Mouse (Mus musculus) T-helper 2 cell (primary cell): ENCODE results near the gene Synrg.

ENCODE experiments used
- in situ Hi-C: fragments of 300-600 bp; cut with MboI, MseI; formaldehyde crosslinking; loops from one replicate; pipeline ENCODE4 v1.15.1; 2025; ENCODE audit warnings: high pct_unique_total_duplicates

The Synrg gene

GRCm38 (mm10) chr11:83963991-83964921, at the start of gene Synrg:
Gene Synrg (plus strand): TSS chr11:83964428.
- in situ Hi-C loops = no loop called here

- in situ Hi-C loops = loop anchor here (10.0 kb wide), 1 partner anchor 110 kb away; no protein-coding TSS in a partner anchor
These were observed 49.7 kb upstream of the Synrg start for GRCm38 (mm10) chr11:83914501-83914900.

GRCm38 (mm10) chr11:83922600-83922999, 41.6 kb upstream of the Synrg start:
- in situ Hi-C loops = no loop called here

DNA sequence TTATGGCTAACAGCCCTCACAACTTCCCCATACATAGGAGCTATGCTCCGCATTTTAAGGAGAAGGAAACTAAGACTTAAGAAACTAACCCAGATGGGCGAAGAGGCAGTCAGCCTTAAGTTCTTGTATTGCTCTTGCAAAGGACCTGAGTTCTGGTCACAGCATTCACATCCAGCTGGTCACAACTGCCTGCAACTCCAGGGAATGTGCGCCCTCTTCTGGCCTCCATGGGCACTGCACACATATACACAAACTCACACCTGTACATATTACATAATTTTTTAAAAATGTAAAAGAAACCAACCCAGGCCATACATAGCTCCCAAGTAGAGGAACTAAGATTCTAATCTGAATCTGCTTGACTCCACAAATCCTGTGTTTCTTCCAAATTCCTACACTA, 37.1 kb upstream of the Synrg start:
- in situ Hi-C loops = no loop called here

GRCm38 (mm10) chr11:83932506-83933106, 31.6 kb upstream of the Synrg start:
- in situ Hi-C loops = no loop called here

DNA sequence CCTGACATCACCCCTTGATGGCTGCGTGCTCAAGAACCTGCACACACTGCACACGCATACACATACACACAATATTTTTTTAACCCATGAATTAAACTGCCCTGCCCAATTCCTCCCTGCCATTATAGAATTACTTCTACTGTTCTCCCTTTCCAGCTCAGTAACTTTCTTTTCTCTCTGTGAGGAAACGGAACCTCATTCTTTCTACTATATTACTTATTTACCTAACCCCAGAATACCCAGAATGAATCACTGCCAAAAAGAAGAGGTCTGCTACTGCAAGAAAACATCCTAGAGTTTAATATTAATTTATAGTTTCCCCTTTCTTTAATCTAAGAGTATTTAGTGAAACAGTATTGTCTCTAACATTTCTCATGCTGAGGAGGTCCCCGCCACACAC, 30.9 kb upstream of the Synrg start:
- in situ Hi-C loops = no loop called here

- in situ Hi-C loops = no loop called here
These were observed 28.1 kb upstream of the Synrg start for GRCm38 (mm10) chr11:83935986-83936665.

- in situ Hi-C loops = no loop called here
These were observed 25.7 kb upstream of the Synrg start for GRCm38 (mm10) chr11:83938556-83938955.

DNA sequence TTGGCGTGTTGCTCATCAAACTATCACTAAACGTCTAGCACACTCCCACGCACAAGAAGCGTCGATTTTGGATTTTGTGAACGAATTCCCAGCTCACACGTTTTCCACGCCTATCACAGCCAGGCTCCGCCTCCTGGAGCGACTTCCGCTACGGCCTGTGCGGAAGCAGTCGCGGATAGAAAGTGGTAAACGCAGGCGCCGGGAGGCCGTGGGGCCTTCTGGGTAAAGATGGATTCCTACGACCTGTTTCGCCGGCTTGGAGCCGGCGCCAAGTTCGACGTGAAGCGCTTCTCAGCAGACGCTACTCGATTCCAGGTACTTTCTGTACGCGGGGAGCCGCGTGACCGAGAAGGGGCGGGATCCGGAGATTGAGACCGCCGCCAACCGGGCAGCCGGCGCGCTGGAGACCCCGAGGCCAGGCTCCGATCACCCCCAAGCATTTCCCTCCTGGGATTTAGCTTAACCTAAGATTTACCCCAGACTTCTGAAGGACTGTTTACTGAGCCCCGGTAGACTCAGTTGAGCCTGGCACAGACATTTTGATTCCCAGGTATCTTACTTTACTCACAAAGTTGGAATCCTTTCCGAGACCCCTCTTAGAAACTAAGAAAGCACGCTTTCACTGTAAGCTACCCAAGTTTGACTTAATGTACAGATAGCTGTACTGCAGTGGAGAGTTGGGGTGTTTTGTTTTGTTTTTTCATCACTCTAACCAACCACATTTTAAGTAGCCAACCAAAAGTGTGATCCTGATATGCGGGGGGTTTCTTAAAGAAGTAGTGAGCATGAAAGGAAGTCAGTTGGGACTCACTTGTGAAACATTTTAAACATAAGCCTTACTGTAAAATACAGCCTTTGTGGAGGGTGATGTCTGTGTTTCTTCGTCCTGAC, 22.0 kb upstream of the Synrg start, which contains the start of gene Ddx52:
Gene Ddx52, plus strand, starts transcription at position 113 of the 891 bp plus-strand sequence.
- in situ Hi-C loops = no loop called here

DNA sequence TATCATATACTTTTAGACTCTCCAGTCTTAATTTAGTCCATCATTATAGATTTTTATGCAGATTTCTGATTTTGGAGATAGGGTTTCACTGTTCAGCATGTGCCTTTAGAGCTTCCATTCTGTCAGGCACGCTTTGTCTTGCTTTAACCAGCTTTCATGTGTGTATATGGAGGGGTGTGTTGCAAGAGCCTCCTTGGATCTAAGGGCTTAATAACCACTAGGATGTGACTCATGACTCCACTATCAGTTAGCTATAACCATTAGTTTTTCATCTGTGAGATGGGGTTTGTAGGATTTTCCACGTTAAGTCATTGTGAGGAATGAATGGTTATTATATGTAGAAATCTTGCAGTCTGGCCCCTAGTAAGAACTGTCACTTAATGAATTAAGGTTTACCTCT, 7.4 kb upstream of the Synrg start:
- in situ Hi-C loops = no loop called here

GRCm38 (mm10) chr11:83961983-83962382, 2.2 kb upstream of the Synrg start:
- in situ Hi-C loops = no loop called here

DNA sequence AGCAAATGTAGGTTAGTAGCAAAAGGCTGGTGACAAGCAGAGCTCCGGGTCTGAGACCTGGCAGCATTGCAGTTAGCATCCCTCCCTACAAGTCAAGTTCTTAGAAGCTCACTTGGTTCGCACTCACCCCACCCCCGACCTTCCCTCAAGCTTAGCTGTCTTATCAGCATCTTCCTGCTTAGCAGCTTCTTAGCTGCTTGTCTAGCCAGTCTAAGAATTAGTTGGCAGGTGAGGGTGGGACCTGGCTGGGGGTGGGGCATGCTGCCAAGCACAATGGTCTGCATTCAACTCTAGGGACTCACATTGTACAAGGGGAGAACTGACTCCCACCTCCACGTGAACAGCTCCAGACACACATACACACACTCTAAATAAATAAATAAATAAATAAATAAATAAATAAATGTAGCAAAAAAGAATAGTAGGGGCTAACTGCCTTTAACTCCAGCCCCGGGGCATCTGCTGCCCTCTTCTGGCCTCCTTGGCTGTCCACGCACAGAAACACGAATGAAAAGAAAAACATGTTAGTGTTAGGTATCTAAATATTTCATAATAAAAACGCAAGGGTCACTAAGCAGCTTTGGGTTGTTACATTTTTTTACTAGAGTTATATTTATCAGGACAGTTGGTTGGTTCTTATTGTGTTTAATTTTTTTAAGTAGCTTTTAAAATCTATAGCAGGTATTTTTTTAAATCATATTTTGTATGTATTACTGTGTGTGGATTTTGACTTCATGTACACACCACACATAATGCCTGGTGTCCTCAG, 3.4 kb downstream of the Synrg start:
- in situ Hi-C loops = no loop called here

DNA sequence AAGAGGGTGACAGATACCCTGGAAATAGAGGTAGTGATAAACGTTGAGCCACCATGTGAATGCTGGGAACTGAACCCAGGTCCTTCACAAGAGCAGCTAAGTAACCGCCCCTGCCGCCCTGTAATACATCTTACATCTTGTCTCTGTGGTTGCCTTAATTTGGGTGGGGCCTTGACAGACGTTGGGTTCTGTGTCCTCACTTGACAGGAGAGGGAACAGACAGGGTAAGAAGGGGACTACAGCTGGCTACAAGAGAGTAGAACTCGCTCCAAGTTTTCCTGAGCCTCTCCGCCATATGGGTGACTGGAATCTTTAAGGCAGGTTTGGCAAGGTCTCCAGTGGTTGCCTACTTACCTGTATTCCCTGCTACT, 4.0 kb downstream of the Synrg start:
- in situ Hi-C loops = no loop called here

GRCm38 (mm10) chr11:83969040-83969439, 4.8 kb downstream of the Synrg start:
- in situ Hi-C loops = no loop called here

- in situ Hi-C loops = no loop called here
These were observed 10.5 kb downstream of the Synrg start for GRCm38 (mm10) chr11:83974561-83975346.

DNA sequence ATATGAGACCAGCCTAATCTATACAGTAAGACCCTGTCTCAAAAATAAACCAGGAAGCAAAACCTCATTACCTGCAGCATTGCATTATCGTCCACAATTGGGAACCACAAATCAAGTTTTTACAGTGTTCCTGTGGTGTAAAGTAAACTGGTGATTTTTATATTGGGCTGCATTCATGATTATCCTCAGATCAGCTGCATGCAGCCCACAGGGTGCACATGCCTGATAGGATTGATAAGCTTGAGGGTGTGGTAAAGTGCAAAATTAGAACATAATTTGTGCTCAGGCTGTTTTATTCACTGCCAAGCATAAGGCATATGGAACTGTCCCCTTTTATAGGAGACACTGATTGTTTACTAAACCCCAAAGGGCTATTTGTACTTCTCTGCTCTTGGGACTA, 11.3 kb downstream of the Synrg start:
- in situ Hi-C loops = no loop called here

GRCm38 (mm10) chr11:83976236-83976977, 12.2 kb downstream of the Synrg start:
- in situ Hi-C loops = no loop called here

- in situ Hi-C loops = no loop called here
These were observed 13.6 kb downstream of the Synrg start for GRCm38 (mm10) chr11:83977810-83978209.

- in situ Hi-C loops = loop anchor here (10.0 kb wide), 1 partner anchor 635 kb away; no protein-coding TSS in a partner anchor
These were observed 15.8 kb downstream of the Synrg start for GRCm38 (mm10) chr11:83979992-83980391.
